Mouse (Mus musculus) neural tube, embryonic 11.5 days (tissue): ENCODE data around the gene Vamp5. TPM values are rescaled to one million over a fixed set of nuclear protein-coding genes. Genes with fewer than 3 reads are reported as not detected.

ENCODE experiments used
- ATAC-seq: fragments of 200-750 bp; cut with Nextera tagmentation; 2 replicates; pipeline ENCODE4 v1.8.0; 2017; ENCODE audit warnings: moderate number of reproducible peaks, mild to moderate bottlenecking, moderate TSS enrichment, moderate library complexity; ENCODE audit not compliant: insufficient read depth, low FRiP score, low TSS enrichment
- DNase-seq: peaks from one replicate; pipeline ENCODE4 v3.0.0-alpha.2; 2015; ENCODE audit warnings: low spot score
- H3K27ac ChIP-seq: fragments of 300-500 bp; sonication (generic); 2 replicates; pipeline ENCODE4 v1.5.1; 2014; ENCODE audit warnings: low read depth, mild to moderate bottlenecking, low read length
- H3K27me3 ChIP-seq: fragments of 300-500 bp; sonication (generic); 2 replicates; pipeline ENCODE4 v1.6.1; 2014; ENCODE audit warnings: mild to moderate bottlenecking, low read length, mixed read lengths; ENCODE audit not compliant: control insufficient read depth, insufficient read depth
- H3K36me3 ChIP-seq: fragments of 300-500 bp; sonication (generic); 2 replicates; pipeline ENCODE4 v1.6.1; 2014; ENCODE audit warnings: mild to moderate bottlenecking, low read length, moderate library complexity, mixed read lengths; ENCODE audit not compliant: control insufficient read depth, insufficient read depth
- H3K4me1 ChIP-seq: fragments of 300-500 bp; sonication (generic); 2 replicates; pipeline ENCODE4 v1.6.1; 2014; ENCODE audit warnings: low read length, mixed read lengths; ENCODE audit not compliant: control insufficient read depth, insufficient read depth
- H3K4me2 ChIP-seq: fragments of 300-500 bp; sonication (generic); 2 replicates; pipeline ENCODE4 v1.6.1; 2014; ENCODE audit warnings: low read depth, mild to moderate bottlenecking, moderate library complexity
- H3K4me3 ChIP-seq: fragments of 300-500 bp; sonication (generic); 2 replicates; pipeline ENCODE4 v1.5.1; 2014; ENCODE audit warnings: low read depth, low read length
- H3K9ac ChIP-seq: fragments of 300-500 bp; sonication (generic); 2 replicates; pipeline ENCODE4 v1.6.1; 2014; ENCODE audit warnings: mild to moderate bottlenecking, low read length
- H3K9me3 ChIP-seq: fragments of 300-500 bp; sonication (generic); 2 replicates; pipeline ENCODE4 v1.6.1; 2016; ENCODE audit warnings: low read length; ENCODE audit not compliant: control insufficient read depth
- WGBS: fragments of 180-500 bp; shearing (Covaris S2); extraction: QIAGEN DNeasy Blood & Tissue Kit; methylation state at CpG from one replicate; pipeline ENCODE4 v1.1.7; 2014; 5-methylcytosine and 5-hydroxymethylcytosine counted together
- polyA plus RNA-seq: library from polyadenylated mRNA; unstranded; fragments of >200 nt; fragmentation: Nextera tagmentation; extraction: Ambion mirVana; gene quantifications from 2 replicates; pipeline ENCODE4 v1.2.1, GENCODE M21; 2014

Vamp5 gene
- polyA plus RNA-seq, 1 experiment from 2014 or later: 13.4 TPM

DNA sequence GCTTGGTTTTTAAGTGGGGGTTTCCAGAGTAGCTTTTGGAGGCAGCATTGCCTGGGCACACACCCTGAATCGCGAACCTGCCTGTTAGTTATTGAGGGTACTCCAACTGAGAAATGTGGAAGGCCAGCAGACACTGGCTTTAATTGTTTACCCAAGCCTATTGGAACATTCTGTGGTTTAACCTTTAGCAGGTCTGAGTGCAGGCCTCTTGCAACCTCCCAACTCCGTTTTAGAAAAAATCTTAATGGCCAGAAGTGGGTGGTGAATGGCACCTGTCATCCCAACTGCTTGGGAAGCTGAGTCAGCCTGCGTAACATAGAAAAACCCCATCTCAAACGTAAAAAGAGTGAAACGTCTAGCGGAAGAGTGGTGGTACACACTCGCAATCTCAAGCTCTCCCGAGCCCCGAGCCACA lies 16.6 kb upstream of the Vamp5 start:
- Histone ChIP-seq H3K27me3 (no peaks in the 10 kb centered on the region), H3K9me3 (no peaks in the 10 kb centered on the region), H3K27ac (no peak overlapping the region), H3K4me1 (no peaks in the 10 kb centered on the region), H3K4me2 (no peak overlapping the region), H3K9ac (no peak overlapping the region), H3K4me3 (no peak overlapping the region), H3K36me3 (no peaks in the 10 kb centered on the region)
- no peak for DNase-seq
- 83% methylated on average over 10 of the region's 10 CpGs for WGBS
- no peak for ATAC-seq

- 88% methylated on average over 5 of the region's 5 CpGs for WGBS
Measured at GRCm38 (mm10) chr6:72392341-72392740, 12.1 kb upstream of the Vamp5 start.

DNA sequence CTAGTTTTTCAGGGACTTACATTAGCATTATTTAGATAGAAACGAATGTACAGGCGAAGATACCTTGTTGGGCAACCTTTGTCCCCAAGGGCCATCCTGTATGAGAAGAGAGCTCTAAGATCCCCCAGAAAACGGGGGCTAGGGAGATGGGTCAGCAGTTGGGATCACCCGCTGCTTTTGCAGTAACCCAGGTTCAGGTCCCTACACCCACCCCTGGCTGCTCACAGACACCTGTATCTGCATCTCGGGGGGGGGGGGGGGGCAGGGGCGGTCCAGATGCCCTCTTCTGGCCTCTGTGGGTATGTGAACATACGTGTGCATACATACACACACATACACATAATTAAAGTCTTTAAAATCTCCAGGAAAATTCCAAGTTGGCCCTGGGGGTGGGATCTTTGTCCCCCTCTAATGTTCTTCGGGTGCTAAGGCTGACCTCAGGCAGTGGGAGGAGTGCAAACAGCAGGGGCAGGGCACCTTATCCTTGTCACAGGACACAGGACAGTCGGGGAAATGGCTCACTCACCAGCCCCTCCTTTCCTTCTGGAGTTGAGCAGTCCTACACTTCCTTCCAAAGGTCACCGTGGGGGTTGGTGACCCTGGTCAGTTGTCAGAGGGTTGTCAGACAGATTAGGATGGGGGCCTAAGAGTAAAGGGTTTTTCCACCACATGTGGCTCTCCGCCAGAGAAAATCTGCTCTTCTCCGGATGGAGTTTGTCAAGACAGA lies 10.7 kb upstream of the Vamp5 start:
- peak; percentile 31 for DNase-seq
- no peaks in the 10 kb centered on the region for H3K36me3 ChIP-seq
- H3K27ac ChIP-seq: no peak overlapping the region
- ATAC-seq: no peak
- no peak overlapping the region for H3K9ac ChIP-seq
- 0 out of 2 replicates have a peak, but pooled peaks cover 5% of the 10 kb centered on the region for H3K27me3 ChIP-seq
- 19% methylated on average over 12 of the region's 12 CpGs for WGBS
- H3K4me2 ChIP-seq: peak overlapping the region; percentile 43
- H3K4me3 ChIP-seq: no peak overlapping the region
- peaks cover 5% of the 10 kb centered on the region; the same call in 1 of the 2 replicates for H3K4me1 ChIP-seq
- H3K9me3 ChIP-seq: no peaks in the 10 kb centered on the region

More at GRCm38 (mm10) chr6:72392341-72392740, 12.1 kb upstream of the Vamp5 start:
- DNase-seq (no peak), ATAC-seq (no peak)
- Histone ChIP-seq H3K4me2 (no peak overlapping the region), H3K4me1 (peaks cover 5% of the 10 kb centered on the region; the same call in 1 of the 2 replicates), H3K9me3 (no peaks in the 10 kb centered on the region), H3K27me3 (0 out of 2 replicates have a peak, but pooled peaks cover 5% of the 10 kb centered on the region), H3K27ac (no peak overlapping the region), H3K9ac (no peak overlapping the region), H3K4me3 (no peak overlapping the region), H3K36me3 (no peaks in the 10 kb centered on the region)

- Histone ChIP-seq H3K9me3 (no peaks in the 10 kb centered on the region), H3K27ac (0 out of 2 replicates have a peak within 1 kb of the TSS, but pooled peaks have one; percentile 3), H3K4me3 (peak within 1 kb of the TSS; percentile 39), H3K9ac (peak within 1 kb of the TSS; percentile 56), H3K4me1 (peaks cover 5% of the 10 kb centered on the region; the same call in 1 of the 2 replicates), H3K27me3 (0 out of 2 replicates have a peak, but pooled peaks cover 5% of the 10 kb centered on the region), H3K36me3 (no peaks in the 10 kb centered on the region), H3K4me2 (peak within 1 kb of the TSS; percentile 43)
- ATAC-seq: peak; percentile 45; the same call in 1 of the 2 replicates
- DNase-seq: peak; percentile 54
- 1% methylated on average over 30 of the region's 33 CpGs for WGBS
Measured at GRCm38 (mm10) chr6:72389941-72390771, 9.9 kb upstream of the Vamp5 start, which contains the start of gene Vamp8. Vamp8 (minus strand) TSS chr6:72390703.

DNA sequence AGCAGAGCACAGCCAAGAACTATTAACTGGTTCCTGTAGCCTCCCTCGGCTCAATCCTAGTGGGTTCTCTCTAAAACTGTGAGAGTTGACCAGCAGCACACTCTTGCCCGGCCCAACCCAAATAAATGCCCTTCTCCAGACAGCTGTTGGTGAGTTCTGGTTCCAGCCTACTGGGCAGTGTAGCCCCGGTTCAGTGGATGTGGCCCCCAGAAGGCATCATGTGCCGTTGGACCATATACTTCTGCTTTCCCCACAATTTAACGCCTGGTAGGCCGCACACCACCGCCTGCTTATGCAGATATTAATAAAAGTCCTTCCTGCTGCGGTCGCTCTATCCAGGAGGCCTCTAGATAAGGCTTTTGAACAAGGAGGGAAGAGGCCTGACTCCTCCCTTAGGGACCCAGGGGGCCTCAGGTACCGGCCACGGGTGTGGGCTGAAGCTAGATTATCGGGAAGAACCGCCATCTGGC lies 9.2 kb upstream of the Vamp5 start:
- ATAC-seq (no peak), DNase-seq (no peak)
- H3K4me3 ChIP-seq: peak overlapping the region; percentile 39
- WGBS: 36% methylated on average over 13 of the region's 13 CpGs
- H3K9me3 ChIP-seq: no peaks in the 10 kb centered on the region
- H3K27ac ChIP-seq: 0 out of 2 replicates have a peak overlapping the region, but pooled peaks have one; percentile 3
- no peaks in the 10 kb centered on the region for H3K36me3 ChIP-seq
- 0 out of 2 replicates have a peak, but pooled peaks cover 5% of the 10 kb centered on the region for H3K27me3 ChIP-seq
- peak overlapping the region; percentile 56 for H3K9ac ChIP-seq
- peaks cover 5% of the 10 kb centered on the region; the same call in 1 of the 2 replicates for H3K4me1 ChIP-seq
- peak overlapping the region; percentile 43 for H3K4me2 ChIP-seq

- no peak overlapping the region for H3K4me3 ChIP-seq
- H3K4me2 ChIP-seq: no peak overlapping the region
- H3K27ac ChIP-seq: no peak overlapping the region
- H3K36me3 ChIP-seq: no peaks in the 10 kb centered on the region
- no peaks in the 10 kb centered on the region for H3K9me3 ChIP-seq
- 0 out of 2 replicates have a peak, but pooled peaks cover 5% of the 10 kb centered on the region for H3K27me3 ChIP-seq
- no peak for DNase-seq
- no peak for ATAC-seq
- H3K4me1 ChIP-seq: peaks cover 5% of the 10 kb centered on the region; the same call in 1 of the 2 replicates
- WGBS: 82% methylated on average over 6 of the region's 6 CpGs
- H3K9ac ChIP-seq: no peak overlapping the region
Measured at GRCm38 (mm10) chr6:72388791-72389329, 8.6 kb upstream of the Vamp5 start.

- Histone ChIP-seq H3K9me3 (no peaks in the 10 kb centered on the region), H3K4me1 (peaks cover 5% of the 10 kb centered on the region; the same call in 1 of the 2 replicates), H3K4me3 (no peak overlapping the region), H3K27ac (no peak overlapping the region), H3K27me3 (0 out of 2 replicates have a peak, but pooled peaks cover 5% of the 10 kb centered on the region), H3K9ac (no peak overlapping the region), H3K36me3 (no peaks in the 10 kb centered on the region), H3K4me2 (no peak overlapping the region)
- no peak for ATAC-seq
- WGBS: 67% methylated on average over 10 of the region's 10 CpGs
- DNase-seq: no peak
Measured at GRCm38 (mm10) chr6:72388266-72388665, 8.0 kb upstream of the Vamp5 start.

DNA sequence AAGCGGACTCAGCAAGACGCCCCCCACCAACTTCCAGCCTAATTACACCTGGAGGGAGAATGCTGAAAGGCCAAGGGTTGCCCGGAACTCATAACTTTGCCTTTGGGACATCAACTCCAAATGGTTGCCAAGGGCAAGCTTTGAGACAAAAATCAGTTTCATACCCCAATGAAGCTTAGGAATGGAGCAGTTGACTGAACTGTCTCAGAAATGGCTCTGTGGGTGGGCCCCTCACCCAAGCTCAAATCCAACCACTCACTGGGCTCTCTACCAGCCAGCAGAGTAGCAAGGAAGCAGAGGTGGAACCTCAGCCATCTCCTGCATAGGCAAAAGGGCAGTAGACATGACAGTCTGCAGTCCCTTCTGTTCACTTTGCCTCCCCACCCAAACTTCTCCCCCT lies 7.5 kb upstream of the Vamp5 start:
- Histone ChIP-seq H3K9me3 (no peaks in the 10 kb centered on the region), H3K27me3 (0 out of 2 replicates have a peak, but pooled peaks cover 5% of the 10 kb centered on the region), H3K36me3 (no peaks in the 10 kb centered on the region), H3K4me1 (peaks cover 5% of the 10 kb centered on the region; the same call in 1 of the 2 replicates), H3K9ac (no peak overlapping the region), H3K4me3 (no peak overlapping the region), H3K27ac (no peak overlapping the region), H3K4me2 (no peak overlapping the region)
- ATAC-seq: no peak
- WGBS: 79% methylated on average over 3 of the region's 3 CpGs
- no peak for DNase-seq
